Mouse (Mus musculus) kidney, adult 8-10 months (tissue): ENCODE data around the gene Sumf2.

Source experiments
- DNase-seq, 2 experiments: peaks; one replicate each; pipeline ENCODE4 v3.0.0; 2022

Sumf2 gene

DNA sequence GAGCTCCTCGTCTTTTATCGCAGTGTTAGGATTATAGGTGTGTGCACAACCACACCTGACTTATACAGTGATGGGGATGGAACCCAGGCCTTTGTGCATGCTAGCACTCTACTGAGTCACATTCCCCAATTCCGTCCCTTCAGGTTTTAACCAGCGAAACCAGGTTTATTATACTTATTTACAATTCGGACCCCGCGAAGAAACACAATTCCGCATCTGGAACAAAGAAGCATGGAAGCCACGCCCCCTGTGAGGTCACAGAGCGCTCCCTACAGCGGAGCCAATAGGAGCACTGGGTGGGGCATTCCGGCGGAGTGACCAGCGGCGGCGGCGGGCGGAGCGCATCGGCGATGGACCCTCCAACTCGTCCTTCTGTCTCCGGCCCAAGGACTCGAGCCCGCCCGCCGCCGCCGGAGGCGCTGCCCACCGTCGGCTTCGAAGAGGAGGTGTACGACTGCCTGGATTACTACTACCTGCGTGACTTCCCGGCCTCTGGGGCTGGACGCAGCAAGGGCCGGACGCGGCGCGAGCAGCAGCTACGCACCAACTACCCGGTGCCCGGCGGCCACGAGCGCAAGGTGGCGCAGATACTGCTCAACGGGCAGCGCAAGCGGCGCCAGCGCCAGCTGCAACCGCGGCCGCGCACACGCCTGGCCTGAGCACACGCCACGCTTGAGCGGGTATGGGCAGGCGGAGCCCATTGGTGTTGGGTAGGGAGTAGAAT, 61.6 kb downstream of the Sumf2 start, which contains the start of gene Nupr1l:
Nupr1l (plus strand) TSS at position 299 of the 724 bp plus-strand sequence.
- peak; percentile 88 to 91 for DNase-seq

DNA sequence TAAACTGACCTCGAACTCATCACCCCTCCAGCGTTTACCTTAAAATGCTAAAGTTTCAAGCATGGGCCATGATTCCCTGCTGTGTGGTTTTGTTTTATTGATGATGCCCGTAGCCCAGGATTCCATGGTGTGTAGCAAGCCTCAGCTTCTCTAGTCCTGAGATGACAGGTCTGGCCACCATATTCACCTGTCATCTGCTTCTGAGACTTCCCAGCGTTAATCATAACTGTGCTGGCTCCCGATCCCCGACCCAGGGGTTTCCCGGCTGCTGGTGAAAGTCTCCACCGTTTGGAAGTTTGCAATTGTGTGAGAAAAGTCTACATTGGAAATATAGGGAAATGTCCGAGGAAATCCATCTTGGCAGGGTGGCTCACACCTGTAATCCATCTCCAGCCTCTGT, 62.4 kb downstream of the Sumf2 start:
- DNase-seq, result no peak

DNA sequence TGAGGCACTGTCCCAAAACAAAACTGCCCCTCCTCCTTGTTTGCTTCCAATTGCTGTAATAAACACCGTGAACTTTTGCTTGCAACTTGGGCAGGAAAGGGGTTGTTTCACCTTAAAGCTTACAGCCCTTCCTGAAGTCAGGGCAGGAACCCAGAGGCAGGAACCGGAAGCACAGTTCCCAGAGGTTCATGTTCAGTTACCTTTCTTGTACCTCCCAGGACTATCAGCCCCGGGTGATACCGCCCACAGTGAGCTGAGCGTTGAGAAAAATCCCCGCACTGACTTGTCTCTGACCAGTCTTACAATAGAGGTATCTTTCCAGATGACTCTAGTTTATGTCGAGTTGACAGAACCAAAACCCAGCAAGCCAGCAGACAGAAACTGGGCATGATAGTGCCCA, 62.8 kb downstream of the Sumf2 start:
- DNase-seq, result no peak
